Mouse (Mus musculus): Measurements from ENCODE around the gene Olfr1275. TPM values are rescaled to one million over a fixed set of nuclear protein-coding genes. Genes with fewer than 3 reads are reported as not detected.

Olfr1275 gene
- not detected for polyA plus RNA-seq (2014; fragmentation: Illumina TruSeq; extraction: RNeasy Lipid Tissue Mini Kit (QIAGEN cat#74804))

GRCm38 (mm10) chr2:111235186-111235585 is at the start of gene Olfr1275:
TSS of gene Olfr1275 (minus strand) at chr2:111235286.

GRCm38 (mm10) chr2:111274006-111274405 is 38.9 kb upstream of the Olfr1275 start, which contains the start of gene Olfr1277:
TSS of gene Olfr1277 (minus strand) at chr2:111274106.

GRCm38 (mm10) chr2:111254216-111254615 is 19.1 kb upstream of the Olfr1275 start, which contains the start of gene Olfr1276:
TSS of gene Olfr1276 (plus strand) at chr2:111254516.

GRCm38 (mm10) chr2:111229502-111229901 is 5.6 kb downstream of the Olfr1275 start, which contains the start of gene 4930430A15Rik:
TSS of gene 4930430A15Rik (minus strand) at chr2:111229602.

Other genes starting within 250 kb of the Olfr1275 start
- not detected for gene Gm13941, start 129.3 kb downstream of the Olfr1275 start, polyA plus RNA-seq (2014; fragmentation: Illumina TruSeq; extraction: RNeasy Lipid Tissue Mini Kit (QIAGEN cat#74804))
- not detected for gene Gm15130, start 82.3 kb downstream of the Olfr1275 start, polyA plus RNA-seq (2014; fragmentation: Illumina TruSeq; extraction: RNeasy Lipid Tissue Mini Kit (QIAGEN cat#74804))
- not detected for gene 4930430A15Rik, start 5.7 kb downstream of the Olfr1275 start, polyA plus RNA-seq (2014; fragmentation: Illumina TruSeq; extraction: RNeasy Lipid Tissue Mini Kit (QIAGEN cat#74804))
- gene Olfr1276, start 19.2 kb upstream of the Olfr1275 start, polyA plus RNA-seq (2014; fragmentation: Illumina TruSeq; extraction: RNeasy Lipid Tissue Mini Kit (QIAGEN cat#74804)) = not detected
- gene Olfr1277, start 38.8 kb upstream of the Olfr1275 start, polyA plus RNA-seq (2014; fragmentation: Illumina TruSeq; extraction: RNeasy Lipid Tissue Mini Kit (QIAGEN cat#74804)) = not detected
- gene Olfr1278, start 54.9 kb upstream of the Olfr1275 start, polyA plus RNA-seq (2014; fragmentation: Illumina TruSeq; extraction: RNeasy Lipid Tissue Mini Kit (QIAGEN cat#74804)) = not detected
- gene Olfr1279, start 65.3 kb upstream of the Olfr1275 start, polyA plus RNA-seq (2014; fragmentation: Illumina TruSeq; extraction: RNeasy Lipid Tissue Mini Kit (QIAGEN cat#74804)) = not detected
- gene Olfr1280, start 78.7 kb upstream of the Olfr1275 start, polyA plus RNA-seq (2014; fragmentation: Illumina TruSeq; extraction: RNeasy Lipid Tissue Mini Kit (QIAGEN cat#74804)) = not detected
- not detected for gene Olfr1281, start 91.2 kb upstream of the Olfr1275 start, polyA plus RNA-seq (2014; fragmentation: Illumina TruSeq; extraction: RNeasy Lipid Tissue Mini Kit (QIAGEN cat#74804))
- not detected for gene Olfr1282, start 100.8 kb upstream of the Olfr1275 start, polyA plus RNA-seq (2014; fragmentation: Illumina TruSeq; extraction: RNeasy Lipid Tissue Mini Kit (QIAGEN cat#74804))
- not detected for gene Olfr1283, start 131.5 kb upstream of the Olfr1275 start, polyA plus RNA-seq (2014; fragmentation: Illumina TruSeq; extraction: RNeasy Lipid Tissue Mini Kit (QIAGEN cat#74804))
- not detected for gene Olfr1284, start 140.2 kb upstream of the Olfr1275 start, polyA plus RNA-seq (2014; fragmentation: Illumina TruSeq; extraction: RNeasy Lipid Tissue Mini Kit (QIAGEN cat#74804))
- gene Olfr1286, start 187.8 kb upstream of the Olfr1275 start, polyA plus RNA-seq (2014; fragmentation: Illumina TruSeq; extraction: RNeasy Lipid Tissue Mini Kit (QIAGEN cat#74804)) = not detected
- not detected for gene Olfr1287, start 213.9 kb upstream of the Olfr1275 start, polyA plus RNA-seq (2014; fragmentation: Illumina TruSeq; extraction: RNeasy Lipid Tissue Mini Kit (QIAGEN cat#74804))
- not detected for gene Olfr1288, start 238.8 kb upstream of the Olfr1275 start, polyA plus RNA-seq (2014; fragmentation: Illumina TruSeq; extraction: RNeasy Lipid Tissue Mini Kit (QIAGEN cat#74804))
- gene Olfr1289, start 245.5 kb upstream of the Olfr1275 start, polyA plus RNA-seq (2014; fragmentation: Illumina TruSeq; extraction: RNeasy Lipid Tissue Mini Kit (QIAGEN cat#74804)) = not detected

All from ovary, adult 10 weeks (tissue).